Mouse (Mus musculus): ENCODE measurements around the gene Tecpr2. TPM values are rescaled to one million over a fixed set of nuclear protein-coding genes. Genes with fewer than 3 reads are reported as not detected.

Gene Tecpr2
- total and polyA plus RNA-seq, 3 experiments, result 5.8 to 5.9 TPM; not detected in 1

- Histone ChIP-seq H3K4me1 (ENCODE audit: control insufficient read depth in 1 of 2, insufficient read depth in 2 of 2, low read length in 2 of 2) (peaks cover 0 to 18% of the 10 kb centered on the region in 2 experiments; a peak in 2 of 4 replicates), H3K79me2 (ENCODE audit: control insufficient read depth, insufficient read depth, low read length, poor library complexity) (no peaks in the 10 kb centered on the region; the same call in 1 of the 2 replicates), H3K36me3 (ENCODE audit: control insufficient read depth in 1 of 2, insufficient read depth in 2 of 2, low read length in 2 of 2) (peaks cover 0 to 5% of the 10 kb centered on the region in 2 experiments; a peak in 2 of 4 replicates), H3K27me3 (ENCODE audit: control insufficient read depth in 1 of 2, insufficient read depth in 2 of 2, low read length in 2 of 2) (no peaks in the 10 kb centered on the region), H3K27ac (ENCODE audit: control insufficient read depth, low read depth, low read length) (peak overlapping the region; percentile 66), H3K4me3 (ENCODE audit: control insufficient read depth in 1 of 2, insufficient read depth in 1 of 2, low read depth in 2 of 2, low read length in 2 of 2) (peak overlapping the region; percentile 73 to 80), H3K9me3 (replicated peaks; ENCODE audit: insufficient read depth, low read length) (no peaks in the 10 kb centered on the region), H3K9ac (ENCODE audit: control insufficient read depth, low read depth, low read length, poor library complexity, severe bottlenecking) (peak overlapping the region; percentile 60)
- peak; percentile 96 for DNase-seq (ENCODE audit: low read depth, low spot score)
- TF ChIP-seq CTCF (IDR thresholded peaks at IDR 0.05 in 2 of 3, conservative IDR thresholded peaks at IDR 0.05 in 1 of 3; ENCODE audit: control insufficient read depth in 1 of 3, insufficient read depth in 1 of 3, low read depth in 2 of 3, low read length in 3 of 3, poor library complexity in 1 of 3, severe bottlenecking in 1 of 3), result peak; percentile 85 to 93 (median 92)
- no peak for TF ChIP-seq TAL1 (IDR thresholded peaks at IDR 0.05; ENCODE audit: low read length)
- TF ChIP-seq MXI1 (IDR thresholded peaks at IDR 0.05; ENCODE audit: low read depth, low read length), result peak; percentile 50
- TF ChIP-seq MEF2A (IDR thresholded peaks at IDR 0.05; ENCODE audit: extremely low read depth, insufficient replicate concordance, low read depth, low read length, poor library complexity, severe bottlenecking), result no peak
- TF ChIP-seq ELF1 (IDR thresholded peaks at IDR 0.05; ENCODE audit: low read depth, low read length), result peak; percentile 72; the same call in 1 of the 2 replicates
- TF ChIP-seq ZKSCAN1 (IDR thresholded peaks at IDR 0.05; ENCODE audit: low read depth, low read length), result no peak
- TF ChIP-seq POLR2AphosphoS2 (IDR thresholded peaks at IDR 0.05; ENCODE audit: low read length), result no peak
- TF ChIP-seq MAZ (IDR thresholded peaks at IDR 0.05; ENCODE audit: low read depth, low read length), result peak; percentile 77; the same call in 1 of the 2 replicates
- TF ChIP-seq SMC3 (IDR thresholded peaks at IDR 0.05; ENCODE audit: low read depth, low read length), result peak; percentile 65
- no peak for TF ChIP-seq JUND (IDR thresholded peaks at IDR 0.05; ENCODE audit: low read depth, low read length)
- TF ChIP-seq CHD1 (IDR thresholded peaks at IDR 0.05; ENCODE audit: low read depth, low read length), result no peak
- peak; percentile 45; the same call in 1 of the 2 replicates for TF ChIP-seq TBP (IDR thresholded peaks at IDR 0.05; ENCODE audit: low read depth, low read length)
- no peak for TF ChIP-seq ZC3H11A (IDR thresholded peaks at IDR 0.05; ENCODE audit: low read depth, low read length)
- no peak for TF ChIP-seq GATA1 (IDR thresholded peaks at IDR 0.05; ENCODE audit: low read depth, low read length)
- peak in 1 of 2 experiments; percentile 50; a peak in 3 of 4 replicates for TF ChIP-seq POLR2A (IDR thresholded peaks at IDR 0.05; ENCODE audit: control insufficient read depth in 1 of 2, insufficient read depth in 1 of 2, low read depth in 1 of 2, low read length in 2 of 2, poor library complexity in 1 of 2)
- TF ChIP-seq GABPA (IDR thresholded peaks at IDR 0.05; ENCODE audit: low read depth, low read length), result no peak
- TF ChIP-seq NELFE (IDR thresholded peaks at IDR 0.05; ENCODE audit: low read depth, low read length), result peak; percentile 32; the same call in 1 of the 2 replicates
- no peak; the same call in 1 of the 2 replicates for TF ChIP-seq NRF1 (IDR thresholded peaks at IDR 0.05; ENCODE audit: insufficient read depth, low read depth, low read length, poor library complexity, severe bottlenecking)
- no peak for TF ChIP-seq BHLHE40 (IDR thresholded peaks at IDR 0.05; ENCODE audit: borderline replicate concordance, low read depth, low read length)
- TF ChIP-seq RAD21 (IDR thresholded peaks at IDR 0.05; ENCODE audit: low read depth, low read length), result peak; percentile 43
- peak; percentile 52; the same call in 1 of the 2 replicates for TF ChIP-seq ETS1 (IDR thresholded peaks at IDR 0.05; ENCODE audit: low read depth, low read length)
- TF ChIP-seq TCF12 (IDR thresholded peaks at IDR 0.05; ENCODE audit: low read depth, low read length), result peak; percentile 24; the same call in 1 of the 2 replicates
- no peak for TF ChIP-seq MAX (IDR thresholded peaks at IDR 0.05; ENCODE audit: low read length)
- TF ChIP-seq HCFC1 (IDR thresholded peaks at IDR 0.05; ENCODE audit: low read depth, low read length), result peak; percentile 69
Measured at GRCm38 (mm10) chr12:110991361-110992127, 102.5 kb downstream of the Tecpr2 start.

All from MEL (cell line).